Mouse (Mus musculus) kidney, embryonic 15.5 days (tissue): ENCODE measurements around the gene Fam120a. TPM values are rescaled to one million over a fixed set of nuclear protein-coding genes. Genes with fewer than 3 reads are reported as not detected.

Experiments used
- ATAC-seq: fragments of 200-750 bp; cut with Nextera tagmentation; replicated peaks from 2 replicates; pipeline ENCODE4 v1.8.0; 2017; ENCODE audit warnings: moderate TSS enrichment; ENCODE audit not compliant: low FRiP score
- H3K27ac ChIP-seq: fragments of 300-500 bp; sonication (generic); 2 replicates; pipeline ENCODE4 v1.5.1; 2015; ENCODE audit warnings: mild to moderate bottlenecking, inconsistent platforms
- H3K27me3 ChIP-seq: fragments of 300-500 bp; sonication (generic); 2 replicates; pipeline ENCODE4 v1.6.1; 2015; ENCODE audit warnings: inconsistent platforms
- H3K36me3 ChIP-seq: fragments of 300-500 bp; sonication (generic); 2 replicates; pipeline ENCODE4 v1.6.1; 2015; ENCODE audit warnings: inconsistent platforms
- H3K4me1 ChIP-seq: fragments of 300-500 bp; sonication (generic); 2 replicates; pipeline ENCODE4 v1.6.1; 2015; ENCODE audit warnings: inconsistent platforms
- H3K4me2 ChIP-seq: fragments of 300-500 bp; sonication (generic); 2 replicates; pipeline ENCODE4 v1.6.1; 2015; ENCODE audit warnings: moderate library complexity, mild to moderate bottlenecking, inconsistent platforms
- H3K4me3 ChIP-seq: fragments of 300-500 bp; sonication (generic); replicated peaks from 2 replicates; pipeline ENCODE4 v1.5.1; 2015; ENCODE audit warnings: mild to moderate bottlenecking, inconsistent platforms
- H3K9ac ChIP-seq: fragments of 300-500 bp; sonication (generic); 2 replicates; pipeline ENCODE4 v1.6.1; 2015; ENCODE audit warnings: mild to moderate bottlenecking, inconsistent platforms
- H3K9me3 ChIP-seq: fragments of 300-500 bp; sonication (generic); replicated peaks from 2 replicates; pipeline ENCODE4 v1.6.1; 2016; ENCODE audit warnings: inconsistent platforms
- WGBS: fragments of 180-500 bp; shearing (Covaris S2); methylation state at CpG from one replicate; pipeline ENCODE4 v1.1.7; 2015; ENCODE audit warnings: mixed read lengths; 5-methylcytosine and 5-hydroxymethylcytosine counted together
- polyA plus RNA-seq: library from polyadenylated mRNA; unstranded; fragments of >200 nt; fragmentation: Nextera tagmentation; extraction: Ambion mirVana; gene quantifications from 2 replicates; pipeline ENCODE4 v1.2.1, GENCODE M21; 2015

Gene Fam120a
- polyA plus RNA-seq, 1 experiment from 2014 or later, result 24.4 TPM

GRCm38 (mm10) chr13:48864673-48865356, 103.0 kb downstream of the Fam120a start:
- 71% methylated on average over 12 of the region's 12 CpGs for WGBS
- ATAC-seq, result no peak

DNA sequence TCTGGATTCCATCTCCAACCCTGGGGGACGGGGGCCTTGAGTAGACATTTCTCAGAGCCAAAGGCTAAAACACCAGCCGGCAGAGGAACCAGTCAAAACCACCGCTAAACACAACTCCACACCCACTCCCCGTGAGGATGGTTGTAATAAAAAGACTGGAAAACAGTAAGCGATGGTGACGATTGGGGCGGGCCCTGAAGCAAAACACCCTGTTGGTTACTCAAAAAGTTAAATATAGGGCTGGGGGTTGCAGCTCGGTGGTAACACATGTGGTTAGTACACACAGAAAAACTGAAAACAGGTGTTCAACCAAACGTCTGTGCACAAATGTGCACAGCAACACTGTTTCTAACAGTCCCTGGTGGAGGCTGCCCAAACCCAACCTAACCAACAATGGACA, 104.3 kb downstream of the Fam120a start:
- no peak overlapping the region for H3K9ac ChIP-seq
- no peaks in the 10 kb centered on the region for H3K27me3 ChIP-seq
- H3K36me3 ChIP-seq, result no peaks in the 10 kb centered on the region
- H3K4me3 ChIP-seq, result no peak overlapping the region
- H3K9me3 ChIP-seq, result no peaks in the 10 kb centered on the region
- 0 out of 2 replicates have a peak overlapping the region, but pooled peaks have one; percentile 9 for H3K27ac ChIP-seq
- peaks cover 33% of the 10 kb centered on the region for H3K4me1 ChIP-seq
- WGBS, result 69% methylated on average over 9 of the region's 9 CpGs
- H3K4me2 ChIP-seq, result no peak overlapping the region
- ATAC-seq, result no peak

More at GRCm38 (mm10) chr13:48864673-48865356, 103.0 kb downstream of the Fam120a start:
- Histone ChIP-seq H3K27me3 (no peaks in the 10 kb centered on the region), H3K4me3 (no peak overlapping the region), H3K36me3 (no peaks in the 10 kb centered on the region), H3K9me3 (no peaks in the 10 kb centered on the region), H3K9ac (no peak overlapping the region), H3K4me1 (peaks cover 34% of the 10 kb centered on the region), H3K4me2 (no peak overlapping the region), H3K27ac (no peak overlapping the region)

GRCm38 (mm10) chr13:48861913-48862312, 105.9 kb downstream of the Fam120a start:
- Histone ChIP-seq H3K4me3 (no peak overlapping the region), H3K4me2 (no peak overlapping the region), H3K27ac (no peak overlapping the region), H3K9me3 (no peaks in the 10 kb centered on the region), H3K27me3 (no peaks in the 10 kb centered on the region), H3K36me3 (no peaks in the 10 kb centered on the region), H3K9ac (no peak overlapping the region), H3K4me1 (peaks cover 33% of the 10 kb centered on the region)
- no peak for ATAC-seq
- WGBS, result 90% methylated on average over 1 of the region's 1 CpGs

DNA sequence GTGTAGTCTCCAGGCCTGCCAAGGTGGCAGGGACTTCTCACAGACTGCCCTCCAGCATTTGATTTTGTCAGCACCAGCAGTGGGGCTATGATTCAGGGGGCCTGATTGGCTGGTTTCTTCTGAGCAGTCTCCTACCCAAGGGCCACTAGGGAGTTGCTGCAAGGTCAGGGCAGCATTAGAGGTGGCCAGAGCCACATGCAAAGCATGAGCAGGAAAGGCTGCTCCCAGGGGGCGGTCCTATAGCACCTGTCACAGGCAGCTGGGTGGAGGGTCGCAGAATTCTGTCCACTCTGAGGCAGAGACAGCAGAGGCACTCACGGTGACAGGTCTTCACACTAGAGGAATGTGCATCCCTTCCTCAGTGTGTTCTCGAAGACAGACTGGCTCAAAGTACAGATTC, 109.0 kb downstream of the Fam120a start:
- WGBS, result 57% methylated on average over 4 of the region's 4 CpGs
- ATAC-seq, result peak; percentile 26; the same call in 1 of the 2 replicates

GRCm38 (mm10) chr13:48858054-48858453, 109.8 kb downstream of the Fam120a start:
- no peaks in the 10 kb centered on the region for H3K27me3 ChIP-seq
- H3K4me3 ChIP-seq, result no peak overlapping the region
- 0 out of 2 replicates have a peak overlapping the region, but pooled peaks have one; percentile 14 for H3K27ac ChIP-seq
- no peak overlapping the region for H3K9ac ChIP-seq
- no peak overlapping the region for H3K4me2 ChIP-seq
- no peak for ATAC-seq
- 58% methylated on average over 6 of the region's 6 CpGs for WGBS
- H3K9me3 ChIP-seq, result no peaks in the 10 kb centered on the region
- no peaks in the 10 kb centered on the region for H3K36me3 ChIP-seq
- peaks cover 33% of the 10 kb centered on the region for H3K4me1 ChIP-seq

More for the DNA sequence above, 109.0 kb downstream of the Fam120a start:
- Histone ChIP-seq H3K27ac (no peak overlapping the region), H3K4me1 (peaks cover 33% of the 10 kb centered on the region), H3K4me2 (no peak overlapping the region), H3K36me3 (no peaks in the 10 kb centered on the region), H3K4me3 (no peak overlapping the region), H3K9ac (no peak overlapping the region), H3K27me3 (no peaks in the 10 kb centered on the region), H3K9me3 (no peaks in the 10 kb centered on the region)

DNA sequence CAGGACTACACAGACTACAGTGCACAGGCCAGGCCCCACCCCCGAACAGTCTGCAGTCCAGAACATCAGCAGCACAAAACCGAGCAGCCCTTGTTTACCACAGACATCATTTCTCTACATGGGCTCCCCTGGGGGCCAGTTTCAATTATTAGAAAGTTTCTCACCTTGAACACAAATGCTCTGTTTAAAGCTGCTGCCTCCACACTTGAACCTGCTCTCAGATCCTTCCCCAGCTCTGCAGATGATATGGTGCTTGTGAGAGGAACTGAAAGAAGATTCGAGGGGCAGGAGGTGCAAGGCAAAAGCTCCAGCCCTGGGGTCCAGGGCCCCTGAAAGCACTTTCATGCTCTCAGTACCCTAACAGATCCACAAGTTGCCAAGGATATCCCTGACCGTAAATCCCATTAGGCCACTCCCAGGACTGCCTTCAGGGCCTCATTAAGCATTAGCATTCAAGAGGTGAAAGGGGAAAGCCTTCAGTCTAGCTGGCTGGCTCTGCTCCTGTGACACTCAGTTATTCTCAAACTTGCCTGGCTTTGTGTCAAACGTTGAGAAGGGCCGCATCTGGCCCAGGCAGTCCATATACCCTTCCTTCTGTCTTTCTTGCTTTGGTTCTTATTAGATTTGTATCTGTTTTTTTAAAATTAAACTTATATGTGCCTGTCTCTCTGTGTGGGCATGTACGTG, 110.4 kb downstream of the Fam120a start:
- WGBS, result 44% methylated on average over 7 of the region's 7 CpGs
- Histone ChIP-seq H3K4me2 (no peak overlapping the region), H3K4me1 (peaks cover 33% of the 10 kb centered on the region), H3K9me3 (no peaks in the 10 kb centered on the region), H3K27ac (0 out of 2 replicates have a peak overlapping the region, but pooled peaks have one; percentile 37), H3K4me3 (no peak overlapping the region), H3K9ac (no peak overlapping the region), H3K36me3 (no peaks in the 10 kb centered on the region), H3K27me3 (no peaks in the 10 kb centered on the region)
- no peak; the same call in 1 of the 2 replicates for ATAC-seq

DNA sequence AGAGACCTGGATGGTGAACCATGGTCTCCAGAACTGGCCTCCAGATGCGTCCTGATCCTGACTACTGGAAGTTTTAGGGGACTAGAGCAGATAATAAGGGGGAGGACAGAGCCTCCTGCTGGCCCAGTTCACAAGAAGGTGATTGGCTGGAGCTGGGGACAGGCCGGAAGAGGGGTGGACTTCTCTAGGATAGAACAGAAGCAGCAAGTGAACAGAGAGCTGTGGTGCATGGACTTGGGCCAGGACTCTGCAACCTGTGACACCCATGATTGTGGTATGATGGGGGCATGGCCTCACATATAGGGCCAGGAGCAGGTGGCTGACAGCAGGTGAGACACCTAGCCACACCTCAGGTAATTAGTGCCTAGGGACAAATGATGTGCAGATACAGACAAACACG, 113.9 kb downstream of the Fam120a start:
- H3K4me1 ChIP-seq, result peaks cover 48% of the 10 kb centered on the region
- no peaks in the 10 kb centered on the region for H3K27me3 ChIP-seq
- 59% methylated on average over 3 of the region's 3 CpGs for WGBS
- H3K9ac ChIP-seq, result no peak overlapping the region
- no peaks in the 10 kb centered on the region for H3K9me3 ChIP-seq
- no peaks in the 10 kb centered on the region for H3K36me3 ChIP-seq
- no peak for ATAC-seq
- H3K27ac ChIP-seq, result no peak overlapping the region
- H3K4me2 ChIP-seq, result no peak overlapping the region
- no peak overlapping the region for H3K4me3 ChIP-seq

- no peak for ATAC-seq
- H3K4me3 ChIP-seq, result no peak overlapping the region
- no peaks in the 10 kb centered on the region for H3K9me3 ChIP-seq
- no peak overlapping the region for H3K4me2 ChIP-seq
- H3K4me1 ChIP-seq, result peaks cover 43% of the 10 kb centered on the region
- H3K27me3 ChIP-seq, result no peaks in the 10 kb centered on the region
- no peak overlapping the region for H3K9ac ChIP-seq
- 31% methylated on average over 2 of the region's 2 CpGs for WGBS
- H3K36me3 ChIP-seq, result no peaks in the 10 kb centered on the region
- H3K27ac ChIP-seq, result no peak overlapping the region
These were observed 114.3 kb downstream of the Fam120a start for GRCm38 (mm10) chr13:48853475-48853874.

DNA sequence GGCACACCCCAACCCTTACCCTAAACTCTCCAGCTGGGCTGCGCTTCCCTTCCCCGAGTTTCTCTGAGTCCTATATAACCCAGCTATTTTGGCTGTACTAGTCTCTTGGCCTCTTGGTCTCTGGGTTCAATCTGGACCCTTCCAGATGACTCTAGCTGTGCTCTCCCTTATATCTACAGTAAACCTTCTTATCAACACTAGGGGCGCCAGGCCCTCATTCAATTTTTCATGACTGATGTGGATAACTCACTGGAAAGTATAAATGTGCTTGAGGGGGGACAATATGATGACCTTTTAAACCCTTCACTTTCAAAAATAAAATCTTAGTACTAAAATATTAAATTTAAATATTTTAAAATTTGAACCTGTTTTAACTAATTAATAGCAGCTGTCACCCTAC, 115.0 kb downstream of the Fam120a start:
- Histone ChIP-seq H3K27ac (no peak overlapping the region), H3K4me2 (no peak overlapping the region), H3K4me3 (no peak overlapping the region), H3K36me3 (no peaks in the 10 kb centered on the region), H3K9ac (no peak overlapping the region), H3K4me1 (peaks cover 37% of the 10 kb centered on the region), H3K27me3 (no peaks in the 10 kb centered on the region), H3K9me3 (no peaks in the 10 kb centered on the region)
- 74% methylated on average over 3 of the region's 3 CpGs for WGBS
- ATAC-seq, result no peak

GRCm38 (mm10) chr13:48851719-48852118, 116.1 kb downstream of the Fam120a start:
- ATAC-seq, result no peak
- Histone ChIP-seq H3K9me3 (no peaks in the 10 kb centered on the region), H3K4me1 (peaks cover 30% of the 10 kb centered on the region), H3K27ac (no peak overlapping the region), H3K9ac (no peak overlapping the region), H3K4me2 (no peak overlapping the region), H3K4me3 (no peak overlapping the region), H3K36me3 (no peaks in the 10 kb centered on the region), H3K27me3 (no peaks in the 10 kb centered on the region)
- 87% methylated on average over 5 of the region's 5 CpGs for WGBS

GRCm38 (mm10) chr13:48850771-48851170, 117.0 kb downstream of the Fam120a start:
- ATAC-seq, result no peak
- Histone ChIP-seq H3K36me3 (no peaks in the 10 kb centered on the region), H3K27ac (no peak overlapping the region), H3K9me3 (no peaks in the 10 kb centered on the region), H3K4me3 (no peak overlapping the region), H3K4me1 (peaks cover 30% of the 10 kb centered on the region), H3K4me2 (no peak overlapping the region), H3K27me3 (no peaks in the 10 kb centered on the region), H3K9ac (no peak overlapping the region)
- WGBS, result 81% methylated on average over 8 of the region's 8 CpGs

GRCm38 (mm10) chr13:48850326-48850725, 117.5 kb downstream of the Fam120a start:
- Histone ChIP-seq H3K9me3 (no peaks in the 10 kb centered on the region), H3K4me3 (no peak overlapping the region), H3K4me1 (peaks cover 30% of the 10 kb centered on the region), H3K27me3 (no peaks in the 10 kb centered on the region), H3K9ac (no peak overlapping the region), H3K4me2 (no peak overlapping the region), H3K36me3 (no peaks in the 10 kb centered on the region), H3K27ac (no peak overlapping the region)
- WGBS, result 70% methylated on average over 2 of the region's 2 CpGs
- ATAC-seq, result no peak
